Mouse (Mus musculus) liver, adult 2 months (tissue): Measurements from ENCODE around the gene Tspan32.

ENCODE experiments used
- CTCF ChIP-seq: fragments of 200-500 bp; IDR thresholded peaks from 2 replicates; pipeline ENCODE4 v1.5.1; 2011; ENCODE audit warnings: low read depth, low read length, control low read depth
- POLR2A ChIP-seq: fragments of 200-500 bp; IDR thresholded peaks from 2 replicates; pipeline ENCODE4 v1.6.1; 2011; ENCODE audit warnings: low read length, control low read depth; ENCODE audit not compliant: insufficient read depth; ENCODE audit errors: extremely low read depth

GRCm38 (mm10) chr7:143040561-143040960, 35.7 kb downstream of the Tspan32 start:
- TF ChIP-seq CTCF (no peak), POLR2A (no peak)
